Comparison of ENCODE assay signal across 9 mouse cellular contexts in genomic region chr13:119600166-119600565, GRCm38 (mm10). TPM values are rescaled to one million over a fixed set of nuclear protein-coding genes. Genes with fewer than 3 reads are reported as not detected.
DNase-seq lines count a peak whose midpoint lies in the region; ATAC-seq and TF ChIP-seq lines count a peak whose summit lies in the region.
"Not testable (repeated sequence)": the region's sequence is repeated elsewhere in the genome, so short reads cannot be mapped to it uniquely, and the experiment has no call there.
"Had no signal": no experiment of that assay in that cellular context is flagged by ENCODE, and none has a peak within 500 bp of the region (broad histone marks: within the 10 kb centered on the region; RNA-seq: fewer than 3 reads in every experiment).

No protein-coding gene starts in this region.

- H3K9me3 ChIP-seq in forebrain, embryonic 11.5 days (ENCODE audit: control insufficient read depth, low read length), result not testable (repeated sequence)

- not testable (repeated sequence) for H3K9ac ChIP-seq in forebrain, embryonic 11.5 days (ENCODE audit: low read length)

- TF ChIP-seq POLR2A in brain, embryonic 14.5 days (IDR thresholded peaks at IDR 0.05; ENCODE audit: borderline replicate concordance, extremely low read depth, insufficient read depth, insufficient read length, poor library complexity, severe bottlenecking), result not testable (repeated sequence)

- not testable (repeated sequence) for ATAC-seq in forebrain, embryonic 11.5 days (replicated peaks; ENCODE audit: low FRiP score)

- DNase-seq in CD4-positive helper T cell, adult 2 months (ENCODE audit: low read depth, low spot score), result peak; percentile 69
- DNase-seq in brain, embryonic 14.5 days (ENCODE audit: low read depth), result peak; percentile 68
- DNase-seq in forebrain, embryonic 11.5 days (ENCODE audit: low spot score), result peak; percentile 94
- DNase-seq in heart, postnatal 14 days, result peak; percentile 28 to 52
- DNase-seq in left cerebral cortex, adult 2 months (ENCODE audit: extremely low spot score in 1 of 2, low spot score in 2 of 2), result peak; percentile 48 to 49
- peak; percentile 34 for DNase-seq in lung, postnatal 36 days
- peak; percentile 83 for DNase-seq in retina, postnatal 1 day
- peak; percentile 80 for DNase-seq in thymus, postnatal 0 days (ENCODE audit: low spot score)

- H3K4me2 ChIP-seq in forebrain, embryonic 11.5 days (ENCODE audit: low read depth, low read length, severe bottlenecking), result not testable (repeated sequence)

- not testable (repeated sequence) for H3K36me3 ChIP-seq in forebrain, embryonic 11.5 days (ENCODE audit: control insufficient read depth, insufficient read depth, low read length)

- intact Hi-C loops in heart, postnatal 14 days (cut with DNase I); left cerebral cortex, adult 2 months (cut with DNase I): not testable (repeated sequence)

- TF ChIP-seq CTCF in brain, embryonic 14.5 days (IDR thresholded peaks at IDR 0.05; ENCODE audit: borderline replicate concordance, extremely low read depth, insufficient read depth, insufficient read length); left cerebral cortex, adult 2 months (IDR thresholded peaks at IDR 0.05): not testable (repeated sequence)

- not testable (repeated sequence) for H3K27me3 ChIP-seq in forebrain, embryonic 11.5 days (ENCODE audit: control insufficient read depth, insufficient read depth, low read length)

- not testable (repeated sequence) for H3K4me1 ChIP-seq in forebrain, embryonic 11.5 days (replicated peaks; ENCODE audit: control insufficient read depth, insufficient read depth, low read length)

- not testable (repeated sequence) for H3K27ac ChIP-seq in forebrain, embryonic 11.5 days (ENCODE audit: low read depth, low read length); left cerebral cortex, adult 2 months

- H3K4me3 ChIP-seq in forebrain, embryonic 11.5 days (ENCODE audit: low read depth, low read length); left cerebral cortex, adult 2 months: not testable (repeated sequence)

RNA-seq across cellular contexts. Expression of gene Ccl28, which starts 23.5 kb away (rescaled TPM):
- polyA plus RNA-seq in brain, embryonic 14.5 days (2012; rRNA removed), result 0.29 and 0.30 TPM in 2 replicates
- 0.19 and 0.41 TPM in 2 replicates for polyA plus RNA-seq in forebrain, embryonic 11.5 days (2014; fragmentation: Nextera tagmentation; extraction: Ambion mirVana)
- total RNA-seq in heart, postnatal 14 days (2021), result not detected
- total RNA-seq in left cerebral cortex, adult 2 months (2021), result 1 to 10 TPM in 1 of 2 experiments, under 1 TPM in 1; 0.84 to 1.1 TPM
- 0.04 and 0.08 TPM in 2 replicates for polyA plus RNA-seq in thymus, postnatal 0 days (2015; fragmentation: Nextera tagmentation; extraction: Ambion mirVana)
- polyA plus RNA-seq: liver, embryonic 15.5 days had no signal

Comparison
In these comparisons a context has a peak if more than half of its experiments do, and no peak if none do; other contexts are left out.
1. DNase-seq: peak in every context shown above with its lines; median percentile 94 in forebrain, embryonic 11.5 days; 83 in retina, postnatal 1 day; 80 in thymus, postnatal 0 days; 69 in CD4-positive helper T cell, adult 2 months; 68 in brain, embryonic 14.5 days; 48 in left cerebral cortex, adult 2 months; 40 in heart, postnatal 14 days; 34 in lung, postnatal 36 days.